Mouse (Mus musculus): ENCODE measurements at regions not wholly inside any gene's neighbourhood (a gene's known extent, or its start where the extent isn't known, plus 50 kb on each side); places are given as distances from the start of the nearest gene placed in this dataset.

DNA sequence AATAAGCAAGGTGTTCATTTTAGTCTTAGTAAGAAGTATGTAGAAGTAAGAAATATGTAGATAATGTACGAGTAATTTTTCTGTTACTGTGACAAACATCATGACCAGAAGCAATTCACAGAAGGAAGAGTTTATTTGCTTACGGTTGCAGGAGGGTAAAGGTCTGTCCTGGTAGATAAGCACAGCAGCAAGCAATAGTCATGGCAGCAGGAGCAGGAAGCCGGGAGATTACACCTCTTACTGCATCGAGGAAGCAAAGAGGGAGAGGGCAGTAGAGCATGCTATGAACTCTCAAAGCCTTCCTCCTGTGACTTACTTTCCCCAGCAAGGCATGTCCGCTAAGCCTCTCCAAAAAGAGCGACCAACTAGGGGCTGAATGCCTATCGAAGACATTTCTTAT lies 69.0 kb upstream of the Dab2 start:
- no peak for ATAC-seq (ENCODE audit: insufficient number of reproducible peaks, low FRiP score, low TSS enrichment, low read depth)
- Histone ChIP-seq H3K4me3 (replicated peaks) (no peak overlapping the region), H3K36me3 (no peaks in the 10 kb centered on the region), H3K9me3 (replicated peaks) (no peaks in the 10 kb centered on the region), H3K9ac (no peak overlapping the region), H3K4me1 (no peaks in the 10 kb centered on the region), H3K4me2 (replicated peaks) (no peak overlapping the region), H3K27ac (replicated peaks) (no peak overlapping the region), H3K27me3 (no peaks in the 10 kb centered on the region)
- WGBS = 81% methylated on average over 7 of the region's 7 CpGs

DNA sequence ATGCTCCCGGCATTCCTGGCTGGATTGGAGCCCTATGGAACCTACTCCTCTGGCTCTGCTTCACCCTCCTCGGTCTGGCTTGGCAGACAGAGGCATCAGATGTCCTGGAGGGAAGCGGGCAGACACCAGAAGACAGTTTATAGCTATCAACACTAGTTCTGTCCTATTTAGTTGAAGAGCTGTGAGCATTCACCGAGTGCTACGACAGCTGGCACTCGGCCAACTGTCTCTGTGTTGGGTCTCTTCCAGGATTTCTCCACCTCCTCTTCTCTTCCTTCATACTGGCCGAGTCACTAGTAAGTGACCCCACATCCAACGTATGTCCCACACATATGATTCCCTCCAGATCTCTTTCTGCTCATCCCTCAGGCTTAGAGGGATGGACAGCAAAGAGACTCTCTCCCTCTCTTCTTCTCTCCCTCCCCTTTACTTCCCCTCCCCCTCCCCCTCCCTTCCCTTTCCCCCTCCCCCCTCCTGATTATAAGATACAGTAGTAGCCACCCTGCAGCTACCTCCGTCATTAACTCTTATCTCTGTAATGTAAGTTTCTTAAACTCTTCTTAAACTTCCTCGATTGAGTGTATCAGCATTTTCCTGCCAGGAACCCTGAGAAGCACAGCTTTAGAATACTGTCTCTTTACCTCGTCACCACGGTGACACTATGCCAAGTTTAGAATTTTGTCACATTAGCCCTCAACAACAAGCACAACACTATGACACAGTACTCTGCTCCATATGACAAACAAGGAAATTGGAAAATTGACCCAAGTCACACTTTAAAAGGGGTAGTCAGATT lies 68.1 kb upstream of the Dab2 start:
- H3K9ac ChIP-seq = no peak overlapping the region
- 50% methylated on average over 12 of the region's 12 CpGs for WGBS
- H3K27ac ChIP-seq (replicated peaks) = no peak overlapping the region
- H3K4me2 ChIP-seq (replicated peaks) = no peak overlapping the region
- ATAC-seq (ENCODE audit: insufficient number of reproducible peaks, low FRiP score, low TSS enrichment, low read depth) = no peak
- no peaks in the 10 kb centered on the region for H3K9me3 ChIP-seq (replicated peaks)
- no peaks in the 10 kb centered on the region for H3K27me3 ChIP-seq
- no peak overlapping the region for H3K4me3 ChIP-seq (replicated peaks)
- no peaks in the 10 kb centered on the region for H3K36me3 ChIP-seq
- H3K4me1 ChIP-seq = no peaks in the 10 kb centered on the region

DNA sequence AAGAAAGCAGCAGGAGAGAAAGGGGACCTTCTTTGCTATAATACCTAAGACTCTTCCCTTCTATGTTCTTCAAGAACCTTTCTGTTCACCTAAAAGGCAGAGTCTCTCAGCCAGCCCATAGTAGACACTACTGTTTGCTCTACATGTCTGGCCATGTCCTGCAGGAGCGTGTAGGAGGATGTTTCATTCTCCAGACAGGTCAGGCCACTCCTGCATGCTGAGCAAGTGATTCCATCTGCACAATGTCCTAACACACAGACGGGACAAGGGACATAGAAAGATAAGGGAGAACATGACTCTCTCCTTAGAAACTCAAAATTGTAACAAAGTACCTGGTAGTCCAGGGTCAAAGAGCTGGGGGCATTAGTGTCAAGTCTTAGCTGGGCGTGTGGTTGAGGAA lies 66.0 kb upstream of the Dab2 start:
- no peaks in the 10 kb centered on the region for H3K27me3 ChIP-seq
- no peak overlapping the region for H3K4me2 ChIP-seq (replicated peaks)
- peaks cover 8% of the 10 kb centered on the region; the same call in 1 of the 2 replicates for H3K4me1 ChIP-seq
- WGBS = 63% methylated on average over 3 of the region's 3 CpGs
- no peak overlapping the region for H3K4me3 ChIP-seq (replicated peaks)
- no peaks in the 10 kb centered on the region for H3K36me3 ChIP-seq
- no peak overlapping the region for H3K9ac ChIP-seq
- no peak overlapping the region for H3K27ac ChIP-seq (replicated peaks)
- H3K9me3 ChIP-seq (replicated peaks) = no peaks in the 10 kb centered on the region
- no peak for ATAC-seq (ENCODE audit: insufficient number of reproducible peaks, low FRiP score, low TSS enrichment, low read depth)

DNA sequence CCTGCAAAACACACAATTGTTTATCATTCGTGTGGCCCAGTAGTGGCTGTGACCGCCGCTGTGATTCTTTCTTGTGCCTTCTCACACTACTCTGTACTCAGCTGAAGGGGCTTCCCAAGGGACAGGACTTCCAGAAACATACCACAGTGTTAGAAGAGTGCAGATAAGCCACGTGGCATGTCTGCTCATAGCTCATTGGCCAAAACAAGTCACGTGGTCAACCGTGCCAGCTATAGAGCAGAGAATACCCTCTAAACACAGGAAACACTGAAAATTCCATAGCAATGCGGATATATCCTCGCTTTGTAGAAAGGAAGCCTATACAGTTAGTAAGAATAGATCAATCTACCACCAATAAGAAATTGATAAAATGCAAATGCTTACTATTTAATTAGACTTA lies 63.0 kb upstream of the Dab2 start:
- Histone ChIP-seq H3K36me3 (no peaks in the 10 kb centered on the region), H3K4me3 (replicated peaks) (no peak overlapping the region), H3K9me3 (replicated peaks) (no peaks in the 10 kb centered on the region), H3K9ac (no peak overlapping the region), H3K4me2 (replicated peaks) (no peak overlapping the region), H3K4me1 (peaks cover 8% of the 10 kb centered on the region; the same call in 1 of the 2 replicates), H3K27ac (replicated peaks) (no peak overlapping the region), H3K27me3 (no peaks in the 10 kb centered on the region)
- ATAC-seq (ENCODE audit: insufficient number of reproducible peaks, low FRiP score, low TSS enrichment, low read depth) = no peak
- 94% methylated on average over 8 of the region's 8 CpGs for WGBS

DNA sequence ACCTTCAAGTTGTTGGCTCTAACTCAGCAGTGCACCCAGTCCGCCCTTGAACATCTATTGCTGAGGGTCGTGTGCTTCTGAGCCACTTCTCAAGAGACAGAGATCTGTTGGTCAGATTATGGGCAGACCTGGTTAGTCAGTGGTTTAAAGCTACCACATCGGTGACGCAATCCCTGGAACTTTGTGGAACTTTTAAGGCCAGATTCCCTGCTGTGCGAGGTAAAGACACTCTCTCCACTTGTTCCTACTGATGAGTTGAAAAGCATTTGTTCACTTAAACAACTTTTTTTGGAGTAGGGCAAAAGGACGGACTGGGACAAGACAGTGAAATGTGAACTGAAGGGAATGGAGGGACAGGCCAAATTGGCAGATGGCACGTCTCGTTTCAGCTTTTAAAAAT lies 61.9 kb upstream of the Dab2 start:
- H3K4me1 ChIP-seq = peaks cover 8% of the 10 kb centered on the region; the same call in 1 of the 2 replicates
- H3K27me3 ChIP-seq = no peaks in the 10 kb centered on the region
- 38% methylated on average over 8 of the region's 8 CpGs for WGBS
- H3K36me3 ChIP-seq = no peaks in the 10 kb centered on the region
- H3K4me2 ChIP-seq (replicated peaks) = 0 out of 2 replicates have a peak overlapping the region, but pooled peaks have one; percentile 17
- H3K4me3 ChIP-seq (replicated peaks) = no peak overlapping the region
- ATAC-seq (ENCODE audit: insufficient number of reproducible peaks, low FRiP score, low TSS enrichment, low read depth) = no peak
- H3K9me3 ChIP-seq (replicated peaks) = no peaks in the 10 kb centered on the region
- peak overlapping the region; percentile 77 for H3K27ac ChIP-seq (replicated peaks)
- no peak overlapping the region for H3K9ac ChIP-seq

DNA sequence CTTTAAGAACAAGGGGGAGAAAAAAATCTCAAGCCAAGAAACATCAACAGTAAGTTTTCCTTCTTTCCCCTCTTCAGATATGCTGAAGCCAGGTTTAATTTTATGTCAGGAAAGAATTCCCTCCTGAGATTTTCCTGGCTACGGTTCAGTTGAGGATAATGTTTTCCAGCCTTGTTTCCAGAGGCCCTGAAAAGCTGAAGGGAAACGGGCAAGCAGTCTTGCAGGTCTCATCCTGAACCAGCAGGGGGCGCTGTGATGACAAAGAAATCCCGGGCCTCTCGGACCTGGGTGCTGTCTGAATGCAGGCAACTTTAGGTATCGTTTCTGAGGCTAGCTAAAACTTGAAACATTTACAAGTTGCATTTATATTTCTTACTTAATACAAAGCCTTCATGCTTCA lies 61.5 kb upstream of the Dab2 start:
- no peaks in the 10 kb centered on the region for H3K27me3 ChIP-seq
- no peak overlapping the region for H3K9ac ChIP-seq
- H3K4me2 ChIP-seq (replicated peaks) = 0 out of 2 replicates have a peak overlapping the region, but pooled peaks have one; percentile 17
- H3K4me1 ChIP-seq = peaks cover 8% of the 10 kb centered on the region; the same call in 1 of the 2 replicates
- no peak for ATAC-seq (ENCODE audit: insufficient number of reproducible peaks, low FRiP score, low TSS enrichment, low read depth)
- H3K27ac ChIP-seq (replicated peaks) = peak overlapping the region; percentile 77
- 1% methylated on average over 6 of the region's 6 CpGs for WGBS
- no peaks in the 10 kb centered on the region for H3K36me3 ChIP-seq
- no peaks in the 10 kb centered on the region for H3K9me3 ChIP-seq (replicated peaks)
- no peak overlapping the region for H3K4me3 ChIP-seq (replicated peaks)

DNA sequence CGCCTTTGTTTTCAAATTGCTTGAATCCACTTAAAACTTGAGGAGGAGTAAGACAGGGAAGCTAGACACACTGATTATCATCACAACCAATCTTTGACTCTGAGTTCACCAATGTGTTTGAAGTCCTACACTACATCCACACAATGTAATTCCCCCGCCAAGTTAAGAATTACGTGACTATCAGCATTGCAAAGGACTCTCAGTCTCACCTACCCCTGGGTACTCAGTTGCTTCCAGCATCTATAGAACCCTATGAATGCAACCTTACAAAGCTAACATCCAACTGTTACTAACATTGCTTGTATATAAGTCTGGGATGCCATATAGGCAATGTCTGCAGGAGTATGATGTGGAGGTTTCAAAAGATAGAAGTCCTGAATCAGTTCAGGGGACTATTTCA lies 60.8 kb upstream of the Dab2 start:
- WGBS = 85% methylated on average over 3 of the region's 3 CpGs
- Histone ChIP-seq H3K4me2 (replicated peaks) (no peak overlapping the region), H3K36me3 (no peaks in the 10 kb centered on the region), H3K9ac (no peak overlapping the region), H3K27me3 (no peaks in the 10 kb centered on the region), H3K4me1 (peaks cover 8% of the 10 kb centered on the region; the same call in 1 of the 2 replicates), H3K9me3 (replicated peaks) (no peaks in the 10 kb centered on the region), H3K4me3 (replicated peaks) (no peak overlapping the region), H3K27ac (replicated peaks) (no peak overlapping the region)
- no peak for ATAC-seq (ENCODE audit: insufficient number of reproducible peaks, low FRiP score, low TSS enrichment, low read depth)

DNA sequence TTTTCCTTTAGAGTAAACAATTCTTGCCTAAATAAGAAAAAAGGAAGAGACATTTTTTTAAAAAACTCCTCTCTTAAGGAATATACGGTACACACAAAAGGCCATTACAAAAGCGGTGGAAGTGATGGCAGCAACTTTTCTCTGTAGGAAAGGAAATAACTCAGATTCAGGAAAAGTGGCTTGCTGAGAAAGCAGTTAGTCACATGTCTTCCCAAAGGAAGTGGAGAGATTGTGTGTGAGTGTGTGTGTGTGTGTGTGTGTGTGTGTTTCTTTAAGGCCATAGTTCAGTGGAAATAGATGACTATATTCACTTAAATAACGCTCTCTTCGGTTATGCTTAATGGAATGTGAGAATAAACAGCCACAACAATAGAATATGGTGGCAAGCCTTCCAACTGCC lies 57.5 kb upstream of the Dab2 start:
- H3K4me2 ChIP-seq (replicated peaks) = no peak overlapping the region
- no peaks in the 10 kb centered on the region for H3K9me3 ChIP-seq (replicated peaks)
- H3K27ac ChIP-seq (replicated peaks) = no peak overlapping the region
- ATAC-seq (ENCODE audit: insufficient number of reproducible peaks, low FRiP score, low TSS enrichment, low read depth) = no peak
- H3K4me1 ChIP-seq = peaks cover 8% of the 10 kb centered on the region; the same call in 1 of the 2 replicates
- H3K9ac ChIP-seq = no peak overlapping the region
- no peak overlapping the region for H3K4me3 ChIP-seq (replicated peaks)
- no peaks in the 10 kb centered on the region for H3K36me3 ChIP-seq
- 75% methylated on average over 4 of the region's 4 CpGs for WGBS
- no peaks in the 10 kb centered on the region for H3K27me3 ChIP-seq

DNA sequence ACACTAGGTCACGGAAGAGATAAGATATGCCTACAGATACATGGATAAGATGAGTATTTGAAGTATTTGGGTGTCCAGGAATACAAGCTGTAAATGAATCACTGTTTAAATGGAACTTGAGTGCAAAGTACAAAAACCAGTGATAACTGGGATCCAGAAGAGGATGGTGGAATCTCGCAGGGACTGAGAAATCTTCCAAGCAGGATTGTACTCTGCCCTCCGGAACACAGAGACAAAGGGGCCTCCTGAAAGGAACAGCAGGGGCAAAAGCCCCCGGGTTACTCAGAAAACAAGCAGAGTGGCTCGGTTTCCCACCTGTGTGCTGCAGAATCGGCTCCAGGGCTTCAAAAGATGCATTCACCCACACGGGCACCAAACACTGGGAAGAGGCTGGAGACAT lies 55.2 kb upstream of the Dab2 start:
- Histone ChIP-seq H3K36me3 (no peaks in the 10 kb centered on the region), H3K4me1 (no peaks in the 10 kb centered on the region), H3K27ac (replicated peaks) (no peak overlapping the region), H3K4me2 (replicated peaks) (no peak overlapping the region), H3K9ac (no peak overlapping the region), H3K4me3 (replicated peaks) (no peak overlapping the region), H3K27me3 (no peaks in the 10 kb centered on the region), H3K9me3 (replicated peaks) (no peaks in the 10 kb centered on the region)
- WGBS = 47% methylated on average over 7 of the region's 7 CpGs
- ATAC-seq (ENCODE audit: insufficient number of reproducible peaks, low FRiP score, low TSS enrichment, low read depth) = no peak

DNA sequence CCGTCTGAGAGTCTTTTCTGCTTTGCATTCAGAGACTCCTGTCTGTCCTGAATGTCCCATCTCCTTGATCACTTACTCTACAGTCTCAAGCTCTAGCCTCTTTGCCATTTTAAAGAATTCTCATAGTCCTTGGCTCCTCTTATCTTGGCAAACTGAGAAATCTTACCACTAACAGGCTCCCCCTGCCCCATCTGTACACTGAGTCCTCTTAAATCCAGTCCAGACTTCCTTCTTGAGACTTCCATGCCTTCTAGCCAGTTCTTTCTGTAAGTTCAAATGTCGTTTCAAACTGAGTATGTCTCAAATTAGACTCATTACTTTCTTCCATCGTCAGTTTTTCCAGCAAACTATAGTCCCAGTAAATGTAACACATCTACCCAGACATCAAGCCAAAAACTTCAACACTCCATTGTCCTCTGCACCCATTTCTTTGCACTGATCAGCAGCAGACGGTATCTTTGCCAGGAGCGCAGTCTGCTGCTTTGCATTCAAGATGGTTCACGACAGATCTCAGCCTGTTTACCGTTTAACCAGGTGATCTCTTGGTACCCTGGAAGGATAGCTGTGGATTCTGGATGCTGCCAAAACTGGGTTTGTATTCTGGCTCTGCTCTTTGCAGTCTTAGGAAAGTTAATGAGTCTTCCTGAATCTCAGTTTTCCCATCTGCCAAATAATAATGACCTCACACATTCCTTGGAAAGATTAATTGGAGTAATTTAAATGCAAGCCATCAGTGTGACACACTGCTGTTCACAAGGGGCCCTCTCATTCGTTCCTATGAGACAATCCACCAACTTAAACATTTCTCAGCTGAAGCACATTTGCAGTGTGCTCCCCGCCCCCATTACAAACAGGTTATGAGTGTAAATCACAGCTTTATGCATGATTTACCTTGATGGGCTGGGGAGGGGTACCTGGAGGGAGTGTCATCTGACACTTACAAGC lies 53.4 kb upstream of the Dab2 start:
- 56% methylated on average over 9 of the region's 9 CpGs for WGBS
- H3K4me3 ChIP-seq (replicated peaks) = no peak overlapping the region
- no peaks in the 10 kb centered on the region for H3K36me3 ChIP-seq
- H3K4me2 ChIP-seq (replicated peaks) = no peak overlapping the region
- ATAC-seq (ENCODE audit: insufficient number of reproducible peaks, low FRiP score, low TSS enrichment, low read depth) = no peak
- H3K4me1 ChIP-seq = no peaks in the 10 kb centered on the region
- H3K27me3 ChIP-seq = no peaks in the 10 kb centered on the region
- no peaks in the 10 kb centered on the region for H3K9me3 ChIP-seq (replicated peaks)
- H3K9ac ChIP-seq = no peak overlapping the region
- no peak overlapping the region for H3K27ac ChIP-seq (replicated peaks)

DNA sequence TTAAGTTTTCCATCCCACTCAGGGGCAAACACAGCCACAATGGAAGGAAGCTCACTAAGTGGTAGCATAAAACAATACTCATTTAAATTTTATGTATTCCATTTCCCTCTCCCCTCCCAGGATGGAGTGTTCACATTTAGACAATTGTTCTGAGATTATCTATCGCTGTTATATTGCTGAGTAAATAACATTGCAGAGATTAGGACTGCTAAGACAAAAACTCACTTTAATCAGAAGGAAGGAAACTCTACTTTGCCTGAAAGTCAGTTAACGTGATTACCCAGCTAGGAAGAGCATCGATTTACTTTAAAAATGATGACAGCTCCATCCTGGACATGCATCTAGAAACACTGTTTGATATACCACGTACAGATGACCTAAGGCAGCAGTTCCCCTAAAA lies 51.1 kb upstream of the Dab2 start:
- Histone ChIP-seq H3K9me3 (replicated peaks) (no peaks in the 10 kb centered on the region), H3K4me2 (replicated peaks) (no peak overlapping the region), H3K4me1 (no peaks in the 10 kb centered on the region), H3K27ac (replicated peaks) (no peak overlapping the region), H3K4me3 (replicated peaks) (no peak overlapping the region), H3K36me3 (no peaks in the 10 kb centered on the region), H3K9ac (no peak overlapping the region), H3K27me3 (no peaks in the 10 kb centered on the region)
- ATAC-seq (ENCODE audit: insufficient number of reproducible peaks, low FRiP score, low TSS enrichment, low read depth) = no peak
- WGBS = 78% methylated on average over 4 of the region's 4 CpGs

Measured in embryonic facial prominence, embryonic 15.5 days (tissue).